Mouse (Mus musculus): ENCODE results near the gene Adam11.

Gene Adam11

DNA sequence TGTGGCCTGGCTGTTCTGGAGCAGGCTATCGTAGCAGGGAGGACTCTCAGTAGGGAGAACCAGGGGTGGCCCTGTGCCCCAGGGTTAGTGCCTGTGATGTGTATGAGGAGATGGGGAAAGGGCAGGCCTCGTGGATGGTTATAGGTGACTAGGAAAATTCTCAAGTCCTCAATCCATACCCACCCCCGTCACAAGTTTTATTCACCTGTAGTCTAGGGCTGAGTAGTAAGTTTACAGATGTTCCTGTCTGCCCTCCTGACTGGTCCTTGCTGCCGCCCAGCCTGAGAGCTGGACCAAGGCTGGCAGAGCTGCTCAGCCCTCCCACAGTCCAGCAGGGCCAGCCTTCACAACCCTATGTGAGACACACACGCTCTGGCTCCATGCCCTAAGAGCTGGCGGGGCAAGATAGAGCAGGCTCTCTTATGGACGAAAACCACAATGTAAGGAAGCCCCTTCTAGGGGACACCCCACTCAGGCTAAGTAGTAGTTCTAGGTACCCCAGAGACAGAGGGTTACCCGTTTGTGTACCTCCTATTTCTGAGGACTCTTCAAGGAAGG, 17.9 kb downstream of the Adam11 start:
- DNase-seq (ENCODE audit: low spot score), result no peak

DNA sequence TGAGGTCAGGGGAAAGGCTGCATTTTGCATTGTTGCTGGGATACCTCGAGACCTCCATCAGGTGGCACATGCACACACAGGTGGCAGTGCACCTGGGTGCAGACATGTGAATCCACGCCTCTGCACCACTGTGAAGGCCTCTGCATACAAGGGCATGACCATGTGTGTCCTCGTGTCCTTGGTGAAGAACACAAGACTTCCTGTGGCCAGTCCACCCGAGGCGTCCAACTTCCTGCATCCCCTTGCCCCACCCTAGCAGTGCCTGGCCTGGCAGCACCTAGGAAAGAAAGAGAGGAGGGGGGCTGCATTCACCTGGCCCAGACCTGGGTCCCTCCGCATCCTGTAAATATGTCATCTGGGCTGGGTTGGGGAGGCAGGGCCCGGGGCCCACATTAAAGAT, 18.6 kb downstream of the Adam11 start:
- no peak for DNase-seq (ENCODE audit: low spot score)

- no peak for DNase-seq (ENCODE audit: low spot score)
These were observed 19.2 kb downstream of the Adam11 start for GRCm38 (mm10) chr11:102780271-102780985.

GRCm38 (mm10) chr11:102780986-102781351, 19.7 kb downstream of the Adam11 start:
- DNase-seq (ENCODE audit: low spot score), result no peak

DNA sequence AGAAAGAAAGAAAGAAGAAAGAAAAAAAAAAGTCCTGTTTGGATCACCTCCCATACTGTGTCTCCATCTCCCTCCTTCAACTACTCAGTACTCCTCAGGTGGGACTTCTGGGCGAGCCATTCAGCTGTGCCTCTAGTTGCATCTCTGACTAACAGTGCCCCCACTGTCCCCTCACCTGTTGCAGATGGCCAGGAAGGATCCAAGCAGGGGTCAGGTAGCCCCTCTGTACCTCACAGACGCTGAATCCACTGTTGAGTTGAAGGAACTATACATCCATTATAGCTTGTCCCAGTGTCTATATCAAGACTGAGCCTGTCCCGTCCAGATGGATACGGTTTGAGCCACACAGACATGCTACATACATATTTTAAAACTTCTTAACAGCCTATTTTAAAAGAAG, 20.3 kb downstream of the Adam11 start:
- no peak for DNase-seq (ENCODE audit: low spot score)

DNA sequence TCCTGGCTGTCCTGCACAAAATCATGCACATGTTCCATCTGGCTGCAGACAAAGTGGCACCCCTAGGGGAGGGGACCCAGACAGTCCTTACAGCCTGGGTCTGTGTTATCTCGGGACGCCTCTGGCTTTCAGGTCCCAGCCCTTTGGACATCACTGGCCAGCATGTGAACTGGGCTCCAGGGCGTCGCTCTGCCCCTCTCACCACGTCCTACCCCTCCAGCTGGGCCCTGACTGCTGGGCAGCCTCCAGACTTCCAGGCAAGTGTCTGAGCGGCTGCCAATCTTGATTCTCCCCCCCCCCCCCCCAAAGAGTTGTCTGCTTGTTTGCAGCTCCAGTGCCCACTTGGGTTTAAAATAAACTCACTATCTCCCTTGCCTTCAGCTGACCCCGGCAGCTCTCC, 22.2 kb downstream of the Adam11 start:
- DNase-seq (ENCODE audit: low spot score), result no peak

DNA sequence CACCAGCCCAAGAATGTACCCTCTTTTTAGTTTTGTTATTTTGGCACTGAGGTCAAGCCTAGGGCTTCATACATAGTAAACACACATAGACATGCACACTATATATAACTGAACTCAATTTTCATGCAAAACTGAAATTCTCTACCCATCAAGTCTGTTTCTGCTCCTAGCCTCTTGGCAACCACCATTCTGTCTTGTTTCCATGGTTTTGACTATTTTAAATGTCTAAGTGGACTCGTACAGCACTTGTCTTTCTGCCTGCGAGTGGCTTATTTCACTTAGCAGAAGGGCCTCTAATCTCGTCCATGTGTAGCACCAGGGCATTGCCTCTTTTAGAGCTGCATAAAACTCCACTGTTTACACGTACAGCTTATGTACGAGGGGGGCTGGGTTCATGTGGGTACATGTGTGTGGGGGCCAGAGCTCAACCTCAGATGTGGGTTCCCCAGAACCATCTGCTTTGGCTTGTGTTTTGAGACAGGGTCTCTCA, 26.5 kb downstream of the Adam11 start:
- no peak for DNase-seq (ENCODE audit: low spot score)

DNA sequence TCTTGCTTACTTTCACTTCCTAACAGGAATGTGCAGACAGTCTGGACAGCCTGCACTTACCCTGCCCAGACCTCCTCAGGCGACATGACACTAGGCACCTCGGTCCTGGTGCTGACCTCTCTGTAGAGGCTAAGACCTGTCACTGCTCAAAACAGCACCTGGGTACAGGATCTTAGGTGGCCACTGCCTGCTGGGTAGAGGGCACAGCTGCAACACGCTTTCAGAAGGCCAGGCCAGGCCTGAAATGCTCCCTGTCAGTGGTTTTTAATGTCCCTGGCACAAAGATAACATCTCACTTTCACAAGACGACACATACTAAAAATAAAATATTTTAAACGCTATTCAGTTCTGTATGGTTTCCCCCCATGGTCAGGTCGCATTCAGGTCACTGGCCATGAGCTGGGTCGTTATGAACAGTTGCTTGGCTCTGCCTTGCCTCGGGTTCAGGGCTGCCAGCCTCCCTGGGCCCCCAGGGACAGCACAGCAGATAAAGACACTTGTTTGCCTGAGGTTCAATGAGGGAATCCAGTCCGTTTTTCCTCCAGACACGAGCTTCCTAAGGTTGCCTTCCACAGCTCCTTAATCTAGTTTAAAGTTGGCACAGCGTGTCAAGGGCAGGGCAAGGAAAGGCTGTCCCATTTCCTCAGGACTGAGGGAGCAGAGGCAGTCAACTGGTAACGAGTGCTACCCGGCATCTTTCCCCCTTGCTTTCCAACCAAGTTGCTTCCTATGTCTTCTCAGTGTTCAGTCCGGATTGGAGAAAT, 30.6 kb downstream of the Adam11 start:
- no peak for DNase-seq (ENCODE audit: low spot score)

DNA sequence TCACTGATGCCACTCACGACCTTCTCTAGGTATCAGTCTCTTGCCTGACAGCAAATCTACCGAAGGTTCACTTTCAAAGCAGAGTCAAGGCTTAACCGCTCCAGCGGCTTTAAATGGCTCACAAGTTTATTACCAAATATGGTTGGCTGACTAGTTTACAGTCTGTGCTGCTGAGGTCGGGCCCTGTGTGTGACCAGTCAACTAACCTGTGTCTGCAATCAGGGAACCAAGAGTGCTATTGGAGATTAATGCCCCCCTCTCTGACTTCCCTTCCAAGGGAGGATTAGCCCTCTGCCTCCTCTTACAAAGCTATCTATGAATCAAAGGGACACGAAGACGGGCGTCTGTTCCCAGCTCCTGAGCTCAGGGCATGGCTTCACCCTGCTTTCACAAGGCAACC, 32.9 kb downstream of the Adam11 start:
- no peak for DNase-seq (ENCODE audit: low spot score)

DNA sequence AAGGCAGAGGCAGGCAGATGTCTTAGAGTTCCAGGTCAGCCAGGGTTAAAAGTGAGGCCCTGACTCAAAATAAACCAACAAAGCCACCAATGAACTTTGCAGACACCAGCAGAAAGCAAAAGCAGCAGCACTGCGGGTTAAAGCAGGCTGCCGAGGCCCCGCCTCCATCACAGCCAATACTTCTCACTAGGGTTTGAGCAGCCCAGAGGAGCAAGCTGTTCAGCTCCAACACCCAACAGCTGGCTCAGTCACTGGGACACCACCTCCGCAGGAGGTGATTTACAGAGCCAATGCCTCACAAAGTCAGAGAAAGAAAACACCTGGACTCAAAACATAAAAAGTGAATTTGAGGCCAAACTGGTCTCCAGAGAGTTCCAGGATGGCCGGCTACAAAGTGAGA, 42.2 kb downstream of the Adam11 start:
- DNase-seq (ENCODE audit: low spot score), result no peak

- no peak for DNase-seq (ENCODE audit: low spot score)
These were observed 47.0 kb downstream of the Adam11 start for GRCm38 (mm10) chr11:102808246-102808645.

GRCm38 (mm10) chr11:102810721-102811485, 49.7 kb downstream of the Adam11 start:
- no peak for DNase-seq (ENCODE audit: low spot score)

GRCm38 (mm10) chr11:102814881-102815280, 53.6 kb downstream of the Adam11 start:
- DNase-seq (ENCODE audit: low spot score), result no peak

DNA sequence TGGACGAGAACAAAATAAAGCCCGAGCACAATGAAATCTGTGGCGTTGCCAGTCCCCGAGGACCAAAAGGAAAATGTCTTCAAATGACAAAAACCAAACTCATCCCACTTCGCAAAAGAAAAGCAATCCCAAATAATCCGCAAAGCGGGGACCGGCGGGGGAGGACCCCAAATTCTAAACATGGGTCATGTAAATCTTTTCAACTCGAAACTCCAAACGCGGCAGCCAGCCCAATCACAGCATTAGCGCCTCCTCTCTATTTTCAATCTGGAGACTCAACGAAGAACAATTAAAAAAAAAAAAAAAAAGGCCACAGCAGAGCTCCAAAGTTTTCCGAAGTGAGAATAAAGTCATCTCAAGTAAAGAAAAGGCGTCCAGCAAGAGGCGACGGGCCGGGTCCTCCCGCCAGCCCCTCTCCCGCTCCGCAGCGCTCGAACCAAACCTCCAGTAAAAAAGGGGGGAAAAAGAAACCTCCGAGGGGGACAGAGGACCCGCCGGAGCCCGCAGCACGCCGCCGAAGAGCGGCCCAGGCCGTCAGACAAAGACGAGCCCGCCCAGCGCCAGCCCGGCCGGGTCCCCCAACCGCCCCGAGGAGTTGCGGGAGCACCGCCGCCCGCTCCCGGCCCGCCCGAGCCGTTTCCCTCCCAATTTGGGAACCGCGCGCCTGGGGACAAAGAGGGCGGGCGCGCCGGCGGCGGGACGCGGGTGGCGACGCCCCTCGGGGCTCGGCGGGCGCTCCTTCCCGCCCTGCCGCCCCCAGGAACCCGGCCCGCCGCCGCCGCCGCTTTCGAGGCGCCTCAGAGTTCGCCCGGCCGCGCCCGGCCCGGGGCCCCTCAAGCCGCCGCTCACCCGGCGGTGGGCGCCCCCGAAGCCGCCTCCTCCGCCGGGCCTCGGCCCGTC, 57.1 kb downstream of the Adam11 start:
- DNase-seq (ENCODE audit: low spot score), result no peak

- DNase-seq (ENCODE audit: low spot score), result peak; percentile 22
These were observed 58.0 kb downstream of the Adam11 start, which contains the start of gene Gjc1 for GRCm38 (mm10) chr11:102819021-102819782. Gjc1 (minus strand) TSS chr11:102819700.

DNA sequence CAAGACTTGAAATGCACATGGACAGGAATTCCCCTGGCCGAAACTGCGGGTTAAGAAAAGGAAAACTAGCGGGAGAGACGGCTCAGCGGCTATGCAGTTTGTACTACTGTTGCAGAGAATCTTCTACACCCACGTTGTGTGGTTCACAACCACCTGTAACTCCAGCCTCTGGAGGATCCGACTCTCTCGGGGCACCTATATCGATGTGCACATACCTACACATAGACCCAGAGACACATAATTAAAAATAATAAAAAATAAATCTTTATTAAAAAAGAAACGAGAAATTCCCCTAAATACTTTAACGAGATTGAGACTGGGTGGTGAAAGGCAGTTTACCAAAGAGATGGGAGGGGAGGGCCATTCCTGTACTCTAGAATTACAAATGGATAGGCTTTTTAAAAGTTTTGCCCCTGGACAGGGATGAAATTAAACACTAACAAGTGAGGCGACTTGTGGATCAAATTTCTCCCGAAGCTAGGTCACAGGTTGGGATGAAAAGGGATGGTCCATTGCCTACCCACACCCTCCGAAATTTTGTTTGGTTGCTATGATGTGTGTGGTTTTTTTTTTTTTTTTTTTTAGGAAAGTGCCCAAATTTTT, 58.6 kb downstream of the Adam11 start:
- no peak for DNase-seq (ENCODE audit: low spot score)

DNA sequence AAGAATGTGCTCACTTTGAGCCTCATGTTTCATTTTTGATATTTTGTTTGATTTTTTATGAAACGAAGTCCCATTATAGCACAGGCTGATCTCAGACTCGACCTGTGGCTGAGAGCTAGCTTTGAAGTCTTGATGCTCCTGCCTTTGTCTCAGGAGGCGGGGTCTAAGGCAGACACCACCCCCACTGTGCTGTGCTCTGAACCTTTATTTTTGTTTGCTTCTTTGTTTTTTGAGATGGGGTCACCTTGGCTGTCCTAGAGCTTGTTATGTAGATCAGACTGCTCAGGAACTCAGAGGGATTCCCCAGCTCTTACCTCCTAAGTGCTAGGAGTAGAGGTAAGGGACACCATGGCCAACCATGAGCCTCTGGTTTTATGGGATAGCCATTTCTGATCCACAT, 59.2 kb downstream of the Adam11 start:
- no peak for DNase-seq (ENCODE audit: low spot score)

DNA sequence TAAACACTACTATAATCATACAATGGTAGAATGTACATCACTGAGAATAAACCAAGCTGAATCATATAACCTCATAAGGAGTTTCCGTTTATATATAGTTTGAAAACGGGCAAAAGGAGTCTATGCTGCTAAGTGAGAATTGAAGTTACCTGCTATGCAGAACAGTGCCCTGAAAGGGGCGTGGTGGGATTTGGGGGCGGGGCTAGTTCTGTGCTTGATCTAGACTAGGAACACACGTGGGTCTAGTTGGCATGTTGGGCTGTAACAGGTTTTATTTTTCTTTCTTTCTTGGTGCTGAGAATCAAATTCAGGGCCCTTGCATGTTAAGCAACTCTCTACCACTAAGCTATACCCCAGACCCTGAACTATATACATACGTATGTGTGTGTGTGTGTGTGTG, 60.0 kb downstream of the Adam11 start:
- DNase-seq (ENCODE audit: low spot score), result no peak

DNA sequence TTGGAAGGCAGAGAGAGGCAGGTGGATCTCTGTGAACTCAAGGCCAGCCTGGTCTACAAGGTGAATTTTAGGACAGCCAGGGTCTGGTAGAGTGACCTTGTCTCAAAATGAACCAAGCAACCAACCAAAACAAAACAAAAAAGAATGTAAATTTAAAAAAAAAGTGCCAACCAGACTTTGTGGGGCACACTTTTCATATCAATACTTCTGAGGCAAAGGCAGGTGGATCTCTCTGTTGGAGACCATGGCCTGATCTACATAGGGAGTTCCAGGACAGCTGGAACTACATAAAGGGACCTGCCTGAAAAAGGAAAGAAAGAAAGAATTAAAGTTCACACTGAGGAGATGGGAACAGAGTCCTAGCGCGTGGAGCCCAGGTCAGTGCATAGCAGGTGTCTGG, 65.2 kb downstream of the Adam11 start:
- no peak for DNase-seq (ENCODE audit: low spot score)

DNA sequence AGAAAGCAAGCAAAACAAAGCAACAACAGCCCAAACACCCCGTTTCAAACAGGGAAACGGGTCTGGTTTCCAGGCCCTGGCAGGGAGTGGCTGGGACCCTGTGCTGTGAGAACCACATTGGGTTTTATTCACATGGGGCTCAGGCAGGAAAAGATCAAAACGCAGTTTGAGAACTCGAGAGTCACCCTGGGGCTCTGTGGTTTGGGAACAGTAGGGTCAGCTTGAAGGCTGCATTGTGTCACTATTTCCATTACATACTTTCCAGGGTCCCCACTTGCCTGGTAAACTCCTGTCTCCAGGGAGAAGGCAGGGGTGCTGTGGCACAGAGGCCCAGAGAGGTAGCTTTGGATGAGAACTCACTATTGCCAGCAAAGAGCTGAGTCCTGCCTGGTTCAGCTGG, 65.9 kb downstream of the Adam11 start:
- DNase-seq (ENCODE audit: low spot score), result no peak
